Mouse (Mus musculus): ENCODE results near the gene Nt5c1a.

Gene Nt5c1a

GRCm38 (mm10) chr4:123211453-123211852, 10.1 kb downstream of the Nt5c1a start:
- no peak for DNase-seq (ENCODE audit: low read depth, low spot score)

GRCm38 (mm10) chr4:123212330-123212729, 11.0 kb downstream of the Nt5c1a start:
- DNase-seq (ENCODE audit: low read depth, low spot score) = no peak

GRCm38 (mm10) chr4:123213975-123214374, 12.7 kb downstream of the Nt5c1a start:
- no peak for DNase-seq (ENCODE audit: low read depth, low spot score)

GRCm38 (mm10) chr4:123215367-123215766, 14.1 kb downstream of the Nt5c1a start:
- DNase-seq (ENCODE audit: low read depth, low spot score) = no peak

GRCm38 (mm10) chr4:123216782-123217181, 15.5 kb downstream of the Nt5c1a start:
- peak; percentile 34 for DNase-seq (ENCODE audit: low read depth, low spot score)

- DNase-seq (ENCODE audit: low read depth, low spot score) = peak; percentile 55
Measured at GRCm38 (mm10) chr4:123219720-123220357, 18.5 kb downstream of the Nt5c1a start.

GRCm38 (mm10) chr4:123220637-123221036, 19.3 kb downstream of the Nt5c1a start:
- DNase-seq (ENCODE audit: low read depth, low spot score) = no peak

- no peak for DNase-seq (ENCODE audit: low read depth, low spot score)
Measured at GRCm38 (mm10) chr4:123223309-123223708, 22.0 kb downstream of the Nt5c1a start.

- DNase-seq (ENCODE audit: low read depth, low spot score) = peak; percentile 80
Measured at GRCm38 (mm10) chr4:123225718-123226403, 24.6 kb downstream of the Nt5c1a start.

GRCm38 (mm10) chr4:123227707-123228106, 26.4 kb downstream of the Nt5c1a start:
- DNase-seq (ENCODE audit: low read depth, low spot score) = peak; percentile 74

- DNase-seq (ENCODE audit: low read depth, low spot score) = peak; percentile 80
Measured at GRCm38 (mm10) chr4:123228270-123228669, 27.0 kb downstream of the Nt5c1a start.

- no peak for DNase-seq (ENCODE audit: low read depth, low spot score)
Measured at GRCm38 (mm10) chr4:123229166-123229565, 27.9 kb downstream of the Nt5c1a start.

- DNase-seq (ENCODE audit: low read depth, low spot score) = no peak
Measured at GRCm38 (mm10) chr4:123232841-123233240, 31.5 kb downstream of the Nt5c1a start.

GRCm38 (mm10) chr4:123233492-123234084, 32.3 kb downstream of the Nt5c1a start, which contains the start of gene Heyl:
Gene Heyl (plus strand): TSS chr4:123233556.
- no peak for DNase-seq (ENCODE audit: low read depth, low spot score)

- DNase-seq (ENCODE audit: low read depth, low spot score) = no peak
Measured at GRCm38 (mm10) chr4:123235835-123236430, 34.6 kb downstream of the Nt5c1a start.

- no peak for DNase-seq (ENCODE audit: low read depth, low spot score)
Measured at GRCm38 (mm10) chr4:123236431-123237031, 35.2 kb downstream of the Nt5c1a start.

- DNase-seq (ENCODE audit: low read depth, low spot score) = peak; percentile 62
Measured at GRCm38 (mm10) chr4:123237386-123238266, 36.3 kb downstream of the Nt5c1a start.

- DNase-seq (ENCODE audit: low read depth, low spot score) = peak; percentile 78
Measured at GRCm38 (mm10) chr4:123239361-123240203, 38.3 kb downstream of the Nt5c1a start.

- DNase-seq (ENCODE audit: low read depth, low spot score) = no peak
Measured at GRCm38 (mm10) chr4:123246221-123246620, 44.9 kb downstream of the Nt5c1a start.

- no peak for DNase-seq (ENCODE audit: low read depth, low spot score)
Measured at GRCm38 (mm10) chr4:123246651-123247050, 45.3 kb downstream of the Nt5c1a start.
